Mouse (Mus musculus): ENCODE results near the gene Zfp800.

The Zfp800 gene

GRCm38 (mm10) chr6:28399791-28400190 lies 2.0 kb upstream of the Zfp800 start:
- in situ Hi-C loops (cut with MboI; ENCODE audit: unreplicated experiment in 2 of 2): loop anchor here (10.0 to 25.0 kb wide), 2 partner anchors 737 to 745 kb away; no protein-coding TSS in a partner anchor

- in situ Hi-C loops (cut with MboI; ENCODE audit: unreplicated experiment in 2 of 2): loop anchor here (10.0 to 25.0 kb wide), 2 partner anchors 736 to 744 kb away; no protein-coding TSS in a partner anchor
These were observed 921 bp upstream of the Zfp800 start for GRCm38 (mm10) chr6:28398726-28399125.

- in situ Hi-C loops (cut with MboI; ENCODE audit: unreplicated experiment in 2 of 2): loop anchor here (10.0 to 25.0 kb wide), 2 partner anchors 735 to 742 kb away; no protein-coding TSS in a partner anchor
These were observed 850 bp downstream of the Zfp800 start for GRCm38 (mm10) chr6:28396853-28397457.

DNA sequence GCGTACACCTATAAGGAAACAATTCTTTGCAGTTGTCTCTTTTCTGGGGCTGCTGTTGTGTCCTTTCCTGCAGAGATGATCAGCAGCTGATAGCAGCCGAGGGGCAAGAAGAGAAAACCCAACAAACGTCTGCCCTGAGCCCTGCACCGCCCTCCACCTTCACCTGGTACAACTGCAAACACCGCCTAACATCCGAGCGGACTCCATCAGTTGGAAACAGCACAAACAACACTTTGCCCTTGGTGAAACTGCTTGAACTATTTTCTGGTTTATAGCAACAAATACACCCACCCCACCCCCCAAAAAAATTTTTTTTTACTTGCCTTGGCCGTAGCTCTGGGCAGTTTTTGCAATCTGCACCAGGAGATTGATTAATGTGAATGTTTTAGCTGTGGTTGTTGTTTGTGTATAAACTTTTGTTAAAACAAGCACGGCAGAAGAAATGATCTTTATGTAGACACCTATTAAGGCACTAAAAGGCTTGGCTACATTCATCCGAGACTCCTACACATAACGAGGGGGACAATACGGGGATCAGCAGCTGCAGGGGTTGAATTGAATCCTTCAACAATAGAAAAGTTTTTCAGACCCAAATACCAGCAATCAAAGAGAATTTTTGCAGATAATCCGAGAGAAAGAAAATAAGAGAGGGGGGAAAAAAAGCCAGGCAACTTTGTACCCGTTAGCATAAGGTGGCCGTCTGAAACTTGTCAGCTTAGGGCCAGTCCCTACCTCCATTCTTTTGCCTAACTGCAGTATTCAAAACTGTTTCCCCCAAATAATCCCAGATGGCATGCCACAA lies 1.6 kb downstream of the Zfp800 start:
- in situ Hi-C loops (cut with MboI; ENCODE audit: unreplicated experiment in 2 of 2): loop anchor here (10.0 to 25.0 kb wide), 2 partner anchors 734 to 741 kb away; no protein-coding TSS in a partner anchor

DNA sequence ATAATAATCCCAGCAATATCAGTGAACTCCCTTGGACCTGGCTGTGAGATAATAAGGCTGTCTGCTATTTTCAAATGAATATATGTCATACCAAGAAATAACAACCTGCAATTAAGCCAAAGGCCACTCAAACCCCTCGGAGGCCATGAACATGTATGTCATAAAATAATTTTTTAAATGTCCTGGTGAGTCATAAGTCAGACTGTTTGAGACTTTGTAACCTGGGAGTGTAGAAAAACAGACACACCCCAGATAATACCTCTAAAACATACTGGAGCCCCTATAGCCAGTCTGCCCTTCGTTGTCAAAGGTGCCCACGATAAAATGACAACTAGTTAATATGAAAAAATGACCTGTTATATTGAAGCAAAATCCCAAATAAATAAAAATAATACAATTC lies 8.8 kb downstream of the Zfp800 start:
- in situ Hi-C loops (cut with MboI; ENCODE audit: unreplicated experiment in 2 of 2): loop anchor here in 1 of 2 experiments (25.0 kb wide), 1 partner anchor 727 kb away; no protein-coding TSS in a partner anchor

GRCm38 (mm10) chr6:28385169-28385568 lies 12.6 kb downstream of the Zfp800 start:
- in situ Hi-C loops (cut with MboI; ENCODE audit: unreplicated experiment in 2 of 2): loop anchor here in 1 of 2 experiments (25.0 kb wide), 1 partner anchor 723 kb away; no protein-coding TSS in a partner anchor

DNA sequence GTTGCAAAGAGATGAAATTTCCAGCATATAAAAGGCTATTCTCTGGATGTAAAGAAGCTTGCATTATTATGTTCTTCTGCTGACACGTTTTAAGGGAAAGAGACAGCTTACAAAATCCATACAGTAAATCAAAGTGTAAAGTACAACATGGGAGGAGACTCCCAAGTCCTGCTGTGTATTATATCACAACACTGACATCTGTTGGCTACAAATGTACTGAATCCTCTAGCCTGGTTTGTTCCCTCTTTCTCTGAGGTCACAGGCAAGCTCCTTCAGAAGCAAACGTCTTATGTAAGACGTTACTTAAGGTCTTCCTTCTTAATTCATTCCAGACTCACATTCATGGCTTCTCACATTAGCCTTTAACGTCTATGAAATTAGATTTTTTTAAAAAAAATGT lies 15.8 kb downstream of the Zfp800 start:
- in situ Hi-C loops (cut with MboI; ENCODE audit: unreplicated experiment in 2 of 2): loop anchor here in 1 of 2 experiments (25.0 kb wide), 1 partner anchor 720 kb away; no protein-coding TSS in a partner anchor

DNA sequence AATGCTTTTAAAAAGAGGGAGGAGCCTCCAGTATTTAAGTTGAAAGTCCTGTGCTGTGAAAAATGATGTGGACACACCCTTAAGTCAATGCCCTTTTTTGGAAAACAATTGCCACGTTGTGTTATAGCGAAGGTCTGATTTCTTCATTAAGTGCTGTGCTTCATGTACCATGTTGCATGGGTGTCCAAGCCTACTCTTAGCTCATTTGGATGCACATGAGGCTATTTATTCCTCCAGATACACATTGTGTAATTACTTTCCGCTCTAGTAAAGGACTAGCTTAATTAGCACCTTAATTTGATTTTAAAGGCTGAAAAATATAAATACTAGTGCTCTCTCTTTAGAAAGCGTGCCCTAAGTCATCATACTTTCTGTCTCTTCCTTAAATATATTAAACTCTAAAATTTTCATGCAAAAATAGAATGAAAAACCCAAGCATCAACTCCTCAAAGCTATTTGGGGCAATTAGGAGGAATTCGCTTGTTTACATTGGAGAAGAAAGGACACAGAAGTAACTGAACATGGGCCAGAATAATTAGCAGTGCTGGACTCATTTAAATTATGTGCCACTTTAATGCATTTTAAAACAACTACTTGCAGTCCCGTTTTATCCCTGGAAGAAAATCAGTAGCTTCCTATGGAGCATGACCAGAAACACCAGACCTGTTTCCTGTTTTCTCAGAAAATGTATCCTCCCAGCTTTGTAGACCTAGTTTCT lies 27.7 kb downstream of the Zfp800 start:
- in situ Hi-C loops (cut with MboI; ENCODE audit: unreplicated experiment in 2 of 2): no loop called here

- in situ Hi-C loops (cut with MboI; ENCODE audit: unreplicated experiment in 2 of 2): no loop called here
These were observed 30.2 kb downstream of the Zfp800 start for GRCm38 (mm10) chr6:28367575-28367974.

DNA sequence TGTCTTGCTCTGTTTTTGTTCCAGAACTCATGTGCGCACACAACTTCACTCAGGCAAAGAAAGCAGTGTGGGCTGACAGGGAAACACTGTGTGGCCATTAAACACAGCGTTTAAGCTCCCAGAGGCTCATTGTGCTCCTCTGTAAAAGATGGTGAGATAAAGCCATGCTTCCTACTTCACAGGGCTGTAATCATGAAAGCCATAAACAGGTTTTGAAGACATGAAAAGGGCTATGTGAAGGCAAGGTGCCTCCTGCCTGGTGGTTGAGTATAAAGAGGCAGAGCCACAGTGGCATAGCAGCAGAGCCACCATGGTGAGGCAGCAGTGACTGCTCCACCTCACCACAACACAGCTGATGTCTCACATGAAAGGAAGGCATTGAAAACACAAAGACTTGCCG lies 46.7 kb downstream of the Zfp800 start:
- in situ Hi-C loops (cut with MboI; ENCODE audit: unreplicated experiment in 2 of 2): no loop called here

GRCm38 (mm10) chr6:28345677-28346076 lies 52.1 kb downstream of the Zfp800 start:
- in situ Hi-C loops (cut with MboI; ENCODE audit: unreplicated experiment in 2 of 2): no loop called here

DNA sequence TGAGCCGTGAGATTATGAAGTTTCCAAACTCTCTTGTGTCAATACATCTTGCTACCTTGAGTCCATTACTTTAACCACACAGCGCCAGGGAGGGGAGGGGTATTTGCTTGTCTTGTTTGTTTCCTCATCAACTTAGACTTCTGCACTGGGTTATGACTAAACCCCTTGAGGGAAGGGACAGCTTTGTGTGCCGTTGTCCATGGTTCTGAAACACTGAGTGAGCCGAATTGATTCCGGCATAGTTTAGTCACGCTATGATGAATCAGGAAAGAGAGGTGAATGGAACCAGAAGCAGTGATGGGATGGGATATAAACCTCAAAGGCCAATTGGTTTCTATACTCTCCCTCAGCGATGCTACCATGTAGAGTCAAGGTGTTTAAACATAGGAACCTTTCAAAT lies 52.6 kb downstream of the Zfp800 start:
- in situ Hi-C loops (cut with MboI; ENCODE audit: unreplicated experiment in 2 of 2): no loop called here

GRCm38 (mm10) chr6:28342863-28343262 lies 54.9 kb downstream of the Zfp800 start:
- in situ Hi-C loops (cut with MboI; ENCODE audit: unreplicated experiment in 2 of 2): no loop called here

DNA sequence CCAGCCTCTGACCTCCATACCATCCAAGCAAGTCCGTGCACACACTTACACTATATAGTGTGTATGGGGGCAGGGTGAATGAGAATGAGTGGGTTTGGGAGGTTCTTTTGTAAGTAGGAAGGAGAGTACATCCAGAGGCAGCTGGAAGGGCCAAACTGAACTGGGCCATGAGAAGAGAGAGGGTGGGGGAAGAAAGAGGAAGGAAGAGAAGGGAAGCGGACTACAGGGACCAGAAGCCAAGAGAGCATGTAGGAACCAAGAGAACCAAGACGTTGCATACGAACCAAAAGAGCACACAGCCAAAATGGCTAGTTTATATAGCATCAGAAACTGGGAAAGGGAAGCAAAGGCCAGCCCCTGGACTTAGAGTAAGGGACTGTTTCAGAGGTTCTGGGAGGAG lies 56.6 kb downstream of the Zfp800 start:
- in situ Hi-C loops (cut with MboI; ENCODE audit: unreplicated experiment in 2 of 2): no loop called here

GRCm38 (mm10) chr6:28339410-28339809 lies 58.4 kb downstream of the Zfp800 start:
- in situ Hi-C loops (cut with MboI; ENCODE audit: unreplicated experiment in 2 of 2): no loop called here

GRCm38 (mm10) chr6:28333696-28334095 lies 64.1 kb downstream of the Zfp800 start:
- in situ Hi-C loops (cut with MboI; ENCODE audit: unreplicated experiment in 2 of 2): no loop called here

GRCm38 (mm10) chr6:28332546-28332945 lies 65.3 kb downstream of the Zfp800 start:
- in situ Hi-C loops (cut with MboI; ENCODE audit: unreplicated experiment in 2 of 2): no loop called here

DNA sequence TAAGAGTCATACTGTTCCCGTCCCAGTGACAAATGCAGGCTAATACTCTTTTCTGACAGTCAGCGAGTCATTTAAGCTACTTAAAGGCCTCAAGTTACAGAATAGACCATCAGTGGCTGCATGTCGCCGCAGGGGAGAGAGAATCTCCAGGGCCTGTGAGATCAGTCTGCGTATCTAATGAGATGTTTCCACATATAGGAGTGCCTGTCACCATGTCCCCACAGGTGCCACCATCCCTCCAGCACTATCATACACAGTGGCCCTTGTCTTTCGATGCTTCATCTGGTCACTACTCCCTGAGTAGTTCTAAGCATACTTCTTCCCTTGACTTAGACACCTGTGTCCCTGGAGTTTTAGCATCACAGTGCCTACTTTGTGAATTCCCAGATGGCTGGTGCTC lies 68.0 kb downstream of the Zfp800 start:
- in situ Hi-C loops (cut with MboI; ENCODE audit: unreplicated experiment in 2 of 2): no loop called here

- in situ Hi-C loops (cut with MboI; ENCODE audit: unreplicated experiment in 2 of 2): no loop called here
These were observed 68.7 kb downstream of the Zfp800 start for GRCm38 (mm10) chr6:28329002-28329596.

DNA sequence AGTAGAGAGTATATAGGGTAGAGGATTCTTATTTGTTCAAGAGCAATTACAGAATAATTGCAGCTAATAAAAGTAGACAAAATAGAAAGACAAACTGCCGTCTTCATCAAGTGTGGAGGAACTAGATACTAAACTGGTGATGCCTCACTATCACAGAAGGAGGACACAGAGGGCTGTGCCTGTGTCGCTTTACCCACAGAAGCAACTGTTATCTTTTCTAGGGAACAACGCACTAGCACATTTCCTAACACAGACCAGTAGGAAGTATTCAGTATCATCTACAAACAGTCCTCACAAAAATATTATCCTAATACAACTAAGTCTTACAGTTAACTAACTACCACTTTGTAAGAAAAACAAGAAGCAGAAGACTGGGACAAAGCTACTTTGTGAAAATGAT lies 71.1 kb downstream of the Zfp800 start:
- in situ Hi-C loops (cut with MboI; ENCODE audit: unreplicated experiment in 2 of 2): no loop called here

DNA sequence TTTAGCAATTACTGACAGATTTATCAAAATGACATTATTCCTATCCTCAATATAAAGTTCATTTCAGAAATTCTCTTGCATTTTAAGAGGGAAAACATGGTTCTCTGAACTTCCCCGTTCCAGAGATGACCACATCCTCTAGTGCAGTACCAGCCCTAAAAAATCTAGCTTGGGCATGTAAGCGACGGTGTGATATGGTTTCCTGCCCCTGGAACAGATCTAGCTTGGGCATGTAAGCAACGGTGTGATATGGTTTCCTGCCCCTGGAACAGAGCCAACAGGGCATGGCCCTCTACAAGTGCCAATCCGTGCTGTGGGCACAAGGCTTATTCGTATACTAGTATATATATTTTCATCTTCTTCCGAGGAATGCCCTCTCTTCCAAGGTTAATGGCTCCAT lies 75.4 kb downstream of the Zfp800 start:
- in situ Hi-C loops (cut with MboI; ENCODE audit: unreplicated experiment in 2 of 2): no loop called here
